Mouse (Mus musculus) 416B (cell line): ENCODE measurements around the gene Zfp692.
"Not testable (repeated sequence)": the region's sequence is repeated elsewhere in the genome, so short reads cannot be mapped to it uniquely, and the experiment has no call there.

Experiments
- DNase-seq: peaks from one replicate; pipeline ENCODE4 v3.0.0; 2011; ENCODE audit warnings: low read depth

Gene Zfp692

GRCm38 (mm10) chr11:58354476-58354875, 47.6 kb downstream of the Zfp692 start:
- no peak for DNase-seq

GRCm38 (mm10) chr11:58354927-58355326, 48.1 kb downstream of the Zfp692 start:
- no peak for DNase-seq

- no peak for DNase-seq
Measured at GRCm38 (mm10) chr11:58357042-58357441, 50.2 kb downstream of the Zfp692 start.

GRCm38 (mm10) chr11:58357844-58358534, 51.1 kb downstream of the Zfp692 start:
- no peak for DNase-seq

GRCm38 (mm10) chr11:58362562-58362961, 55.7 kb downstream of the Zfp692 start:
- DNase-seq = not testable (repeated sequence)
